In genomic region chr2:113758311-113759161, GRCm38 (mm10) we compare ENCODE assay signal across 8 mouse cellular contexts. TPM values are rescaled to one million over a fixed set of nuclear protein-coding genes. Genes with fewer than 3 reads are reported as not detected.
DNase-seq lines count a peak whose midpoint lies in the region; ATAC-seq and TF ChIP-seq lines count a peak whose summit lies in the region.

Grem1 (minus strand) TSS chr2:113758646.

- peak within 1 kb of the TSS; percentile 58 for H3ac ChIP-seq in C2C12 (ENCODE audit: control insufficient read depth, insufficient read length, low read depth)

- H3K4me2 ChIP-seq in hindbrain, embryonic 16.5 days (ENCODE audit: low read length): peak within 1 kb of the TSS; percentile 97
- peak within 1 kb of the TSS; percentile 98 for H3K4me2 ChIP-seq in midbrain, postnatal 0 days (ENCODE audit: low read depth, low read length, poor library complexity, severe bottlenecking)

- H3K4me3 ChIP-seq in C2C12 (ENCODE audit: insufficient read depth, poor library complexity, severe bottlenecking): peak within 1 kb of the TSS; percentile 72
- peak within 1 kb of the TSS; percentile 68 for H3K4me3 ChIP-seq in embryonic facial prominence, embryonic 10.5 days
- H3K4me3 ChIP-seq in hindbrain, embryonic 16.5 days (ENCODE audit: low read length): peak within 1 kb of the TSS; percentile 53
- peak within 1 kb of the TSS; percentile 52 for H3K4me3 ChIP-seq in midbrain, postnatal 0 days (ENCODE audit: low read depth, low read length)

- peaks cover 49% of the 10 kb centered on the region for H3K79me2 ChIP-seq in C2C12 (ENCODE audit: control insufficient read depth, insufficient read depth)

- peaks cover 47% of the 10 kb centered on the region for H3K79me3 ChIP-seq in C2C12 (ENCODE audit: low read depth)

- peak; percentile 4 for DNase-seq in gastrocnemius, postnatal 10 days
- no peak for DNase-seq in gastrocnemius, adult 18-20 months (ENCODE audit: low spot score)
- peak; percentile 67 for DNase-seq in embryonic facial prominence, embryonic 10.5 days (ENCODE audit: low spot score)
- DNase-seq in midbrain, postnatal 0 days (ENCODE audit: low spot score): peak; percentile 25
- no peak for DNase-seq in adipocyte (ENCODE audit: low spot score)

- peaks cover 19% of the 10 kb centered on the region for H3K36me3 ChIP-seq in C2C12 (ENCODE audit: control insufficient read depth, insufficient read depth)
- H3K36me3 ChIP-seq in embryonic facial prominence, embryonic 10.5 days (replicated peaks): no peaks in the 10 kb centered on the region
- H3K36me3 ChIP-seq in hindbrain, embryonic 16.5 days (ENCODE audit: control insufficient read depth, insufficient read depth, low read length): no peaks in the 10 kb centered on the region
- H3K36me3 ChIP-seq in midbrain, postnatal 0 days (ENCODE audit: insufficient read depth, low read length): no peaks in the 10 kb centered on the region

- H3K9ac ChIP-seq in hindbrain, embryonic 16.5 days (ENCODE audit: low read depth, low read length): peak within 1 kb of the TSS; percentile 58
- peak within 1 kb of the TSS; percentile 54 for H3K9ac ChIP-seq in midbrain, postnatal 0 days (replicated peaks; ENCODE audit: low read length, poor library complexity, severe bottlenecking)

- no peaks in the 10 kb centered on the region for H3K27me3 ChIP-seq in C2C12 (ENCODE audit: control insufficient read depth, insufficient read depth, insufficient read length)
- peaks cover 82% of the 10 kb centered on the region for H3K27me3 ChIP-seq in embryonic facial prominence, embryonic 10.5 days (replicated peaks; ENCODE audit: low read depth, poor library complexity, severe bottlenecking)
- H3K27me3 ChIP-seq in hindbrain, embryonic 16.5 days (replicated peaks; ENCODE audit: control insufficient read depth, insufficient read depth, low read length): no peaks in the 10 kb centered on the region
- H3K27me3 ChIP-seq in midbrain, postnatal 0 days (ENCODE audit: insufficient read depth, low read length): peaks cover 8% of the 10 kb centered on the region; the same call in 1 of the 2 replicates

- peaks cover 32% of the 10 kb centered on the region for H3K4me1 ChIP-seq in embryonic facial prominence, embryonic 10.5 days
- peaks cover 14% of the 10 kb centered on the region for H3K4me1 ChIP-seq in hindbrain, embryonic 16.5 days (ENCODE audit: control insufficient read depth, insufficient read depth, low read depth, low read length)
- H3K4me1 ChIP-seq in midbrain, postnatal 0 days (ENCODE audit: insufficient read depth, low read length): peaks cover 4% of the 10 kb centered on the region; the same call in 1 of the 2 replicates

- H3K27ac ChIP-seq in embryonic facial prominence, embryonic 10.5 days (replicated peaks): peak within 1 kb of the TSS; percentile 72
- H3K27ac ChIP-seq in hindbrain, embryonic 16.5 days (ENCODE audit: low read depth, low read length): no peak within 1 kb of the TSS
- H3K27ac ChIP-seq in midbrain, postnatal 0 days (ENCODE audit: low read depth, low read length): no peak within 1 kb of the TSS

- H3K9me3 ChIP-seq in embryonic facial prominence, embryonic 10.5 days: no peaks in the 10 kb centered on the region
- no peaks in the 10 kb centered on the region for H3K9me3 ChIP-seq in hindbrain, embryonic 16.5 days (ENCODE audit: control insufficient read depth, low read length)
- no peaks in the 10 kb centered on the region for H3K9me3 ChIP-seq in midbrain, postnatal 0 days (ENCODE audit: low read length)

- under 1% methylated on average over 64 of the region's 64 CpGs for WGBS in embryonic facial prominence, embryonic 10.5 days
- WGBS in hindbrain, embryonic 16.5 days: under 1% methylated on average over 57 of the region's 64 CpGs
- WGBS in midbrain, postnatal 0 days: under 1% methylated on average over 56 of the region's 64 CpGs

- ATAC-seq in hindbrain, embryonic 16.5 days: peak; percentile 76
- ATAC-seq in midbrain, postnatal 0 days (ENCODE audit: low FRiP score): peak; percentile 65
- no peak for ATAC-seq in erythroblast, adult 5-6 weeks (replicated peaks; ENCODE audit: low FRiP score, poor library complexity, severe bottlenecking)

- TF ChIP-seq CTCF in C2C12 (IDR thresholded peaks at IDR 0.05; ENCODE audit: control insufficient read depth, insufficient read depth, insufficient read length): no peak
- TF ChIP-seq CTCF in midbrain, postnatal 0 days (IDR thresholded peaks at IDR 0.05): no peak

TF ChIP-seq in C2C12, 6 proteins besides CTCF, POLR2A, EP300 and RAD21:
- TF ChIP-seq USF1 (IDR thresholded peaks at IDR 0.05; ENCODE audit: low read depth) (no peak), MYOG (IDR thresholded peaks at IDR 0.05; ENCODE audit: control insufficient read depth, extremely low read depth, insufficient read length) (no peak), MYOD1 (IDR thresholded peaks at IDR 0.05; ENCODE audit: control insufficient read depth, insufficient read length, low read depth) (no peak), MAX (IDR thresholded peaks at IDR 0.05) (no peak), CEBPB (IDR thresholded peaks at IDR 0.05; ENCODE audit: low read depth) (no peak), FOSL1 (IDR thresholded peaks at IDR 0.05; ENCODE audit: insufficient read depth, low read length, poor library complexity, severe bottlenecking) (no peak)
TF ChIP-seq in C2C12: peak in this region for 0.

RNA-seq across cellular contexts. Expression of gene Grem1, which starts in this region (rescaled TPM):
- under 1 TPM; 0.12 to 0.63 TPM for total RNA-seq in gastrocnemius, postnatal 10 days (2021)
- under 1 TPM in 1 of 2 experiments, not detected in 1; 0.09 TPM for total RNA-seq in gastrocnemius, adult 18-20 months (2021)
- polyA plus RNA-seq in C2C12 (2012; fragmentation: generic; extraction: Trizol): 69.1 TPM
- 0.64 and 0.75 TPM in 2 replicates for polyA plus RNA-seq in embryonic facial prominence, embryonic 10.5 days (2016; fragmentation: Nextera tagmentation; extraction: Ambion mirVana)
- 1.8 and 2.0 TPM in 2 replicates for polyA plus RNA-seq in hindbrain, embryonic 16.5 days (2015; fragmentation: Nextera tagmentation; extraction: Ambion mirVana)
- 4.1 and 4.2 TPM in 2 replicates for total RNA-seq in midbrain, postnatal 0 days (2014; rRNA removed)
- 1.1 and 1.2 TPM in 2 replicates for polyA plus RNA-seq in midbrain, postnatal 0 days (2015; fragmentation: Nextera tagmentation; extraction: Ambion mirVana)
- total RNA-seq in erythroblast, adult 5-6 weeks (2015; ENCODE audit: low replicate concordance): not detected in 2 replicates
- 0.98 TPM in 1 of 2 replicates, not detected in the other for total RNA-seq in erythroblast, adult 5-6 weeks (2017; ENCODE audit: low replicate concordance)

Comparison
In these comparisons a context has a peak if more than half of its experiments do, and no peak if none do; other contexts are left out.
1. RNA of gene Grem1 (polyA plus RNA-seq): 69.1 TPM in C2C12 (single experiment); 1.8 to 2.0 TPM in hindbrain, embryonic 16.5 days, 1.1 to 1.2 TPM in midbrain, postnatal 0 days and 0.64 to 0.75 TPM in embryonic facial prominence, embryonic 10.5 days; every median in the first group is over 10 times any median in the second.
2. Peak in DNase-seq in gastrocnemius, postnatal 10 days; RNA of the gene not detected or under 1 TPM.
3. Peak in DNase-seq, H3K4me3 ChIP-seq and H3K27ac ChIP-seq in embryonic facial prominence, embryonic 10.5 days; RNA of the gene not detected or under 1 TPM.
4. Peak in every context shown above with its lines, with median percentiles within 50 percentile points of each other: H3K4me3 ChIP-seq.